Mouse (Mus musculus) left cerebral cortex, postnatal 14 days (tissue): Measurements from ENCODE around the gene Dock2. TPM values are rescaled to one million over a fixed set of nuclear protein-coding genes. Genes with fewer than 3 reads are reported as not detected.
"Not testable (repeated sequence)": the region's sequence is repeated elsewhere in the genome, so short reads cannot be mapped to it uniquely, and the experiment has no call there.

Experiments
- DNase-seq, 2 experiments: peaks; one replicate each; pipeline ENCODE4 v3.0.0; 2021 to 2022; ENCODE audit warnings: low spot score in 2 of 2, mixed read lengths in 1 of 2
- intact Hi-C: fragments of 180-260 bp; cut with DNase I; formaldehyde crosslinking; loops from one replicate; pipeline ENCODE4 v1.15.1; 2025
- long read RNA-seq, 2 experiments: library from polyadenylated mRNA; stranded (forward); transcript quantifications; one replicate each; pipeline ENCODE4 v2.0.0; 2021
- total RNA-seq, 2 experiments: library from RNA; stranded (reverse); gene quantifications; 2 replicates each; pipeline ENCODE4 v1.2.3; 2021

Dock2 gene
- total RNA-seq = 1 to 10 TPM; 3.1 to 3.4 TPM
- long read RNA-seq, experiment 1, full-length matches to known transcripts = 3 of 5 reads
- long read RNA-seq, experiment 1, partial matches to known transcripts = 2 of 5 reads
- long read RNA-seq, experiment 1, other reads (novel, unspliced or antisense) = 0 of 5 reads
- long read RNA-seq, experiment 2, full-length matches to known transcripts = 1 of 5 reads
- long read RNA-seq, experiment 2, partial matches to known transcripts = 2 of 5 reads
- long read RNA-seq, experiment 2, other reads (novel, unspliced or antisense) = 2 of 5 reads

DNA sequence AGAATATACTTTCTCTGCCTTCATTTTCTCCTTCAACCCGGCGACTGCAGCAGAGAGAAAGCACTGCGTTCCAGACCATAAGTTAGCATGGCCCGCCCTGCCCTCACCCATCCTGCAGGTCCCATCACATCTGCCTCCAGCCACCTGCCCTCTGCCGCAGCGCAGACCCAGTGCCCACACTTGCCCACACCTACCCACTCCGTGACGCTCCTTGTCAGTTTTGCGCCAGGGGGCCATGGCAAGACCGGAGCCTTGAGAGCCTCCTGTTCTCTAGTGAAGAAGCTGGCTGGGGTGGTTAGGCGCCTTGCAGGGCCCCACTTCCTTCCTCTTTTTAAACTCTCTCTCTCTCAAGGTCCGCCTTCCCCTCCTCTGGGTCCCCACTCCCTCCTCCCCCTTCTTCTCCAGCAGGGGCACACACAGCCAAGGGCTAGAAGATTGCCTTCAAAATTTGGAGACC lies at the start of gene Dock2:
Gene Dock2 (minus strand): TSS at position 306 of the 457 bp plus-strand sequence.
- DNase-seq = no peak

GRCm38 (mm10) chr11:34832678-34833077 lies 49.0 kb upstream of the Dock2 start:
- intact Hi-C loops = no loop called here
- no peak for DNase-seq

More for the DNA sequence above, at the start of gene Dock2:
- intact Hi-C loops = no loop called here

GRCm38 (mm10) chr11:34827803-34828202 lies 44.1 kb upstream of the Dock2 start:
- DNase-seq = no peak

DNA sequence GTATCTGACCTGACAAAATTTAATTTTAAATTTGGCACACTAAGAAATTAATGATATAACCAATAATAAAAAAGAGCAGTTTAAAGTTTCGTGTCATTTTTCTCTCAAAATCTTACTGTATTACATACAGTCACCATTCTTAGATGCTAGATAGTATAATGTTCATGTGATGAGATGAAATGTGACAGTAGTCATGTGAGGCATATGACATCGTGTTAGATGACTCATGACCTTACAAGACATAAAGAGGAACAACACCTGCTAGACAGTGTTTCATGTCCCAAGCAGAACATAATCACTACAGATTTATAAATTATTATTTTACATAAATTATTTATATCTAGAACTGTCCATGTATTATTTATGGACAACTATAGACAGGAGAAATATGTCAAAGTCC lies 43.2 kb upstream of the Dock2 start:
- DNase-seq = no peak
- intact Hi-C loops = no loop called here

More at GRCm38 (mm10) chr11:34827803-34828202, 44.1 kb upstream of the Dock2 start:
- intact Hi-C loops = no loop called here

- intact Hi-C loops = no loop called here
- no peak for DNase-seq
Measured at GRCm38 (mm10) chr11:34824791-34825190, 41.1 kb upstream of the Dock2 start.

DNA sequence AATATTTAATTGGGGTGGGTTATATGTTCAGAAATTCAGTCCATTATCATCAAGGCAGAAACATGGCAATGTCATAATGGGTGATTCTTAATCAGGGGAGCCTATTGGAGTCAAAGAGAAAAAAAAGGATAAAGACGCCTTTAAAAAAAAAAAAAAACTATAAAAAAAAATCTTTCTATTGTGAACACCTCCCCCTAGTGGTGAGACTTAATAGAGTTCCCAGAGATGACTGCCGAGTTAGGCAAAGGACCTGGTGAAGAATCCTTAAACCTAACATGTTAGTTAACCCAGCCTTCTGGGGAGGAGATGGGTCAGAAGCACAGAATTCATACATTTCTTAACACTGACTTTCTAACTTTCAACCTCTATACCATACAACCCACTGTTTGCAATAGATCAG lies 31.1 kb upstream of the Dock2 start:
- intact Hi-C loops = loop anchor here (5.0 to 10.0 kb wide), 3 partner anchors 500 to 680 kb away; partner anchors contain the start of gene Fam196b
- peak; percentile 26 to 37 for DNase-seq

DNA sequence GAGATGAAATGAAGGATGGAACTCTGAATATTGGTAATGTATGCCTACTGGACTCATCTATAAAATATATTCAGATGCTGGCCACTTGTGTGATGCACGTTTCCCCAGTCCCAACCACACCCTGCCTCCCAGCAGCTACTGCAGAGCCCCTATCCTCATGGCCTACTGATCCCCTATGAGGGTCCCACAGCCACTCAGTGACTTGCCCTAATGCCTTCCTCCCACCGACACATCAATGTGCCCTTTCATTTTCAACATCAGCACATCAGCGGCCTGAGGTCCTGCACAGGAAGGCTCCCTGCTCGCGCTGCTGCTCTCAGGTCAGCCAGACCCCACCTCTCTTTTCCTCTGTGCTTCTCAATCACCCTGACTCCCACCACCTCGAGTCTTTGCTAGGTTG lies 30.6 kb upstream of the Dock2 start:
- intact Hi-C loops = loop anchor here (5.0 to 10.0 kb wide), 3 partner anchors 500 to 680 kb away; partner anchors contain the start of gene Fam196b
- no peak for DNase-seq

GRCm38 (mm10) chr11:34805026-34805425 lies 21.3 kb upstream of the Dock2 start:
- DNase-seq, intact Hi-C loops: not testable (repeated sequence)

DNA sequence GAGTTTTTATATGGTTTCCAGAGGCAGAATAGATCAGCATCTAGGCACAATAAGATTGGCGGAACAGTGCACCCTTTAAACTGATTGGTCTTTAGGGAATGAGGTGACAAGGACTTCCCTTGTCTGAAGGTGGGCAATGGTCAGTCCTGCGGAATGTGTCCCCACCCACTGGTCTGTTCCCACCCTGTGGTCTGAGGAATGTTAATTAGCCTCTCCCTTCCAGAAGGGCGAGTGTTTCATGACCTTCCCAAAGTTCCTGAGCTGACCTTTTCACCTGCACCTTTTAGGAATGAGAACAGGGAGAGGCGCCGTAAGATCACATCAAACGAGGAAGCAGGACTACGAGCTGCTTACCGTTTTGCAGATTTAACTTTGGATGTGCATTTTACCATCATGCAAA lies 14.4 kb upstream of the Dock2 start:
- intact Hi-C loops = loop anchor here (5.0 kb wide), 1 partner anchor 571 kb away; no protein-coding TSS in a partner anchor
- DNase-seq = not testable (repeated sequence)

DNA sequence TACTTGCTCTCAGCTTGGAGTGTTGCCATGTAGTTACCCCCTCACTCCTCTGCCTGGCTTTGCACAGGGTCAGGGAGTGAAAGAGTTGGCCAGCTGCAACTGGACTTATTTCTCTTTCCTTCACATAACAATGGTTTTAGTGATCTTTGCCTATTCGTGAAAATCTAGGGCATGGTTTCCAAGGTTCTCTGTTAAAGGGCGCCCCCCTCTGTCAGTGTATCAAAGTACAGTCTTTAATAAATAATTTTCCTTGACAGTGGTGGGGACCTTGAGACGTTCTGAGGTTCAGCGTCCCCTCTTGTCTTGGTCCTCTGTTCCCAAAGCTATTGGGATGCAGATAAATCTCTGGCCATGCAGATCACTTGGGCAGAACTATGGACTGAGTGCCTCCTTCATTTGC lies 12.4 kb upstream of the Dock2 start:
- DNase-seq = no peak
- intact Hi-C loops = loop anchor here (5.0 kb wide), 1 partner anchor 569 kb away; no protein-coding TSS in a partner anchor

DNA sequence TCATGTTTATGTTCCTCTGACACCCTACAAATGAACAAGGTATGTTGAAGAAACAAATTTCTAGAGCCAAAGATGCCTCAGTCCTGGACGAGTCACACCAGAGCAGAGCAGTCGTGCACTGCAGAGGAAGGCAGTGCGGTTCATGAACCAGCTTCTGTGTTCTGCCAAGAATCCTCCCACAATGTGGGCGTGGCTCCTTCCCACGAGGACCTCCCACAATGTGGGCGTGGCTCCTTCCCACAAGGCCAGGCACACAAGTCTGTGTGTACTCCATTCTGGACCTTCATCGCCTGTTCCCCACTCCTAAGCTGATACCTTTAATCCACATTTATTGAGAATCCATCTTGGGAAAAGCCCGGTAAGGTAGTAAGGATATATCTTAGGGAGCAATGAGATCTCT lies 8.2 kb upstream of the Dock2 start:
- intact Hi-C loops = no loop called here
- DNase-seq = no peak

DNA sequence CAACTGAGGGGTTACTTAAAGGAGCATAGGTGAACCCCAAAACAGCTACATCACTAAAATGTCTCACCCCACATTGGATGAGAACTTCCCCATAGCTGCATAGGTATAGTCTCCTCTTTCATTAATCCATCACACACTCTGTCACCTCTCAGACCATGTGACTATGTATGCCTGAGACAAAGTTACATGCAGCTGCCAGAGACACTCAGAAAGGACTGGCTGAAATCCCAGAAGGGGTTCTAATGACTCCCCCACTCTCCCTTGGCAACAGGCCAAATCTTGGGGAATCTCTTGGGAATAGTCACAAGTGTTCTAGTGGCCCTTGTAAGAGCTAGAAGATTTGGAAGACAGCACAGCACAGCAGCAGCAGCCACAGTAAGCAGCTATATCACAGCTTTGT lies 1.2 kb upstream of the Dock2 start:
- intact Hi-C loops = no loop called here
- DNase-seq = no peak

GRCm38 (mm10) chr11:34782516-34783430 lies 919 bp downstream of the Dock2 start:
- peak in 1 of 2 experiments; percentile 17 for DNase-seq
- intact Hi-C loops = no loop called here

DNA sequence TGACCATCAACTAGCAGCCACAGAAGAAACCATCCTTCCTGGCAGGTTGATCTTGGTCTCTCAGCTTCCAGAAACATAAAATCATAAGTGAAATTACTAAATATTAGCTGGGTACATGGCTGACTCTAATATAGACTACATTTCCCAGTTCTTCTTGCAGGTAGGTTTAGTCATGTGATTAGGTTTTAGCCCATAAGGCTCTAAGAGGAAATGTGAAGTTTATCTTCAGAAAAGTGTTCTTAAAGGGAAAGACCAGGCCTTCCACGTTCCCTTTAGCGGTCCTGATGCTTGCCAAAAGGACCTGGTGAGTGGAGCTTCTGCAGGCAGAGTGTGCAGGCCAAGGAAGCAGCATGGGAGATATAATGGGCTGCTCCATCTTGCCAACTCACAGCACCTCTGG lies 2.9 kb downstream of the Dock2 start:
- intact Hi-C loops = no loop called here
- no peak for DNase-seq

GRCm38 (mm10) chr11:34779966-34780365 lies 3.7 kb downstream of the Dock2 start:
- no peak for DNase-seq
- intact Hi-C loops = no loop called here

DNA sequence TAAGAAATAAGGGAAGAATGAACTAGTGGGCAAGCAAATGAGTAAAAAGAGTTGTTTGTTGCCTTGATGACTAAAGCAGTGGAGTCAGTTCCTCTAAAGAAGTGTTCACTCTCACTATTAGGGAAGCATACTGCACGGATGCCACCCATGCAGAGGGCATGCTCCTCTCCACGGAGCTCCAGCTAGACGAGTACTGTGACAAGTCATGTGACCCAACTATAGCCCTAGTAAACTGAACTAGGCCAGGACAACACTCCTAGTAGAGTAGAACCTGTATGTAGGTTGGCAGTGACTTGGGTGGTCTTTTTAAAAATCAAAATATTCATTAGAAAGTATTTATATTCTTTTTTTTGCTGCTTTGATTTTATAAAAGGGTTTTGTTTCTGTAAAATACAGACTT lies 5.3 kb downstream of the Dock2 start:
- intact Hi-C loops = no loop called here
- DNase-seq = peak in 1 of 2 experiments; percentile 13

GRCm38 (mm10) chr11:34777529-34777928 lies 6.2 kb downstream of the Dock2 start:
- no peak for DNase-seq
- intact Hi-C loops = no loop called here

GRCm38 (mm10) chr11:34776054-34776453 lies 7.6 kb downstream of the Dock2 start:
- intact Hi-C loops = no loop called here
- no peak for DNase-seq

- intact Hi-C loops = no loop called here
- no peak for DNase-seq
Measured at GRCm38 (mm10) chr11:34774636-34775035, 9.1 kb downstream of the Dock2 start.

DNA sequence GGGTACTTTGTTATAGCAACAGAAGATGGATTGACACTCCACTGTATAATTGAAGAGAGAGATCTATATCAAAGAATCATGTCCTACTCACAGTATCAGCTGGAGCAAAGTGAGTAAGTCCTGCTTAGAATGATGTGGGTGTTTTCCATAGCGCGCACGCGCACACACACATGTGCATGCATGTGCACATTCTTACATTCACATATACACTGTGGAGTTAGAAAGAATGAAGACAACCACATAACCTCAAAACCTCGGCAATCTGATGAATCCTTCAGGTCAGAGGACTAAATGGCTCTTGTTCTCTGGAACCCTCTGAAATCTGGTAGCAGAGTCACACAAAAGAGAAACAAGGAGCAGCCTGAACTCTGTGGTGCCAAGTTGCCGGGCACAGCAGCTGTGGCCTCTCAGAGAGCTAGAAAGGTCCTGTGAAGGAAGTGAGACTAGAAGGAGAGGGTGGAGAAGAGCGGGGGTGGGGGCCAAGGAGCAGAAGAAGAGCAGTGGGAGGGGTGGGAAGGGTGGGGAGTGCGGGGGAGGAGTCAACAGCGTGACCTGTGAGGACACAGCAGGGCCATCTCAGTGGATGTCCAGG lies 10.3 kb downstream of the Dock2 start:
- intact Hi-C loops = no loop called here

More for the DNA sequence above, 10.3 kb downstream of the Dock2 start:
- no peak for DNase-seq
